Comparison of ENCODE assay signal across 9 mouse cellular contexts in the genomic region with DNA sequence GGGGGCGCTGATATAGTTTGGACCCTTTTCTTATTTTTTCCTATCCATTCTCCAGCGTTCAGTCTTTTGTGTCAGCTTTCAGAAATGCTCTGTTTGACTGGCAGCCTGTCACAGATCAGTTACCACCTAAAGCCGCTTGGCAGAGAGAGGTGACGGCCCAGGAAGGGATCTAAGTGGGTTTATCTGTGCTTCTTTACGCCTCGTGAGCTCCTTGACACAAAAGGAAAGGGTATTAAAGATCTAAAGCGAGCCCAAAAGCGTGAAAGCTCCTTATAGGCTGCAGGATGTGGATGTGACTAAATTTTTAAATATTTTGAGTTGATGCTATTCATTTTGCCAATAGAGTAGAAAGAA.
DNase-seq lines count a peak whose midpoint lies in the region; ATAC-seq and TF ChIP-seq lines count a peak whose summit lies in the region.
"Had no signal": no experiment of that assay in that cellular context is flagged by ENCODE, and none has a peak within 500 bp of the region (broad histone marks: within the 10 kb centered on the region; RNA-seq: fewer than 3 reads in every experiment).

No protein-coding gene starts in this region.

- no peaks in the 10 kb centered on the region for H3K36me3 ChIP-seq in kidney, postnatal 0 days (ENCODE audit: insufficient read depth, low read length)
- no peaks in the 10 kb centered on the region for H3K36me3 ChIP-seq in embryonic facial prominence, embryonic 14.5 days (ENCODE audit: control insufficient read depth, insufficient read depth, low read length)
- H3K36me3 ChIP-seq in intestine, postnatal 0 days (ENCODE audit: control insufficient read depth, insufficient read depth): no peaks in the 10 kb centered on the region

- no peak overlapping the region for H3K4me3 ChIP-seq in kidney, postnatal 0 days (replicated peaks; ENCODE audit: low read depth, low read length)
- peak overlapping the region; percentile 6; the same call in 1 of the 2 replicates for H3K4me3 ChIP-seq in embryonic facial prominence, embryonic 14.5 days (ENCODE audit: low read depth, low read length)
- no peak overlapping the region for H3K4me3 ChIP-seq in intestine, postnatal 0 days (ENCODE audit: low read depth, low read length)

- H3K4me2 ChIP-seq in kidney, postnatal 0 days (ENCODE audit: low read length): peak overlapping the region; percentile 30; the same call in 1 of the 2 replicates
- H3K4me2 ChIP-seq in embryonic facial prominence, embryonic 14.5 days (ENCODE audit: low read depth, low read length): peak overlapping the region; percentile 44
- H3K4me2 ChIP-seq in intestine, postnatal 0 days (replicated peaks; ENCODE audit: low read depth): 0 out of 2 replicates have a peak overlapping the region, but pooled peaks have one; percentile 3

- no peaks in the 10 kb centered on the region for H3K4me1 ChIP-seq in kidney, postnatal 0 days (replicated peaks; ENCODE audit: insufficient read depth, low read length)
- 0 out of 2 replicates have a peak, but pooled peaks cover 6% of the 10 kb centered on the region for H3K4me1 ChIP-seq in embryonic facial prominence, embryonic 14.5 days (ENCODE audit: control insufficient read depth, insufficient read depth, low read length)
- H3K4me1 ChIP-seq in intestine, postnatal 0 days (replicated peaks; ENCODE audit: control insufficient read depth, insufficient read depth, low read length): no peaks in the 10 kb centered on the region

- TF ChIP-seq CTCF in kidney, postnatal 0 days (IDR thresholded peaks at IDR 0.05; ENCODE audit: low read depth): no peak
- no peak for TF ChIP-seq CTCF in intestine, postnatal 0 days (IDR thresholded peaks at IDR 0.05; ENCODE audit: low read depth)

- no peak overlapping the region for H3K9ac ChIP-seq in kidney, postnatal 0 days (ENCODE audit: low read depth, low read length)
- H3K9ac ChIP-seq in embryonic facial prominence, embryonic 14.5 days (ENCODE audit: low read depth, low read length): no peak overlapping the region
- no peak overlapping the region for H3K9ac ChIP-seq in intestine, postnatal 0 days (ENCODE audit: low read depth, low read length)

- ATAC-seq in kidney, postnatal 0 days (replicated peaks; ENCODE audit: low FRiP score, low read depth): peak; percentile 7; the same call in 1 of the 2 replicates
- no peak for ATAC-seq in embryonic facial prominence, embryonic 14.5 days (ENCODE audit: low read depth)
- no peak for ATAC-seq in intestine, postnatal 0 days

- H3K27me3 ChIP-seq in kidney, postnatal 0 days (ENCODE audit: insufficient read depth, low read length): no peaks in the 10 kb centered on the region
- H3K27me3 ChIP-seq in embryonic facial prominence, embryonic 14.5 days (replicated peaks; ENCODE audit: control insufficient read depth, insufficient read depth, low read length): no peaks in the 10 kb centered on the region
- H3K27me3 ChIP-seq in intestine, postnatal 0 days (replicated peaks; ENCODE audit: control insufficient read depth, insufficient read depth, low read length): no peaks in the 10 kb centered on the region

- 12% methylated on average over 8 of the region's 8 CpGs for WGBS in kidney, postnatal 0 days
- 19% methylated on average over 8 of the region's 8 CpGs for WGBS in embryonic facial prominence, embryonic 14.5 days
- WGBS in intestine, postnatal 0 days: 18% methylated on average over 8 of the region's 8 CpGs

- intact Hi-C loops in left cerebral cortex, postnatal 36 days (cut with DNase I): no loop called here

- DNase-seq in kidney, postnatal 0 days (ENCODE audit: low spot score): no peak
- DNase-seq in kidney, postnatal 25 days: no peak
- DNase-seq in embryonic facial prominence, embryonic 14.5 days (ENCODE audit: low spot score): peak; percentile 45
- peak; percentile 75 for DNase-seq in retina, postnatal 1 day
- DNase-seq in adrenal gland, adult 8-10 months: no peak
- no peak for DNase-seq in gastrocnemius, postnatal 25 days
- DNase-seq in left cerebral cortex, postnatal 36 days (ENCODE audit: low spot score in 2 of 2): no peak
- DNase-seq: lung, adult 2 months had no signal

- no peak overlapping the region for H3K27ac ChIP-seq in kidney, postnatal 0 days
- H3K27ac ChIP-seq in embryonic facial prominence, embryonic 14.5 days (replicated peaks; ENCODE audit: low read depth, low read length): no peak overlapping the region
- no peak overlapping the region for H3K27ac ChIP-seq in intestine, postnatal 0 days (ENCODE audit: low read depth, low read length)

- H3K9me3 ChIP-seq in kidney, postnatal 0 days (replicated peaks; ENCODE audit: low read length): no peaks in the 10 kb centered on the region
- no peaks in the 10 kb centered on the region for H3K9me3 ChIP-seq in embryonic facial prominence, embryonic 14.5 days (ENCODE audit: control insufficient read depth, low read length)
- no peaks in the 10 kb centered on the region for H3K9me3 ChIP-seq in intestine, postnatal 0 days (ENCODE audit: control insufficient read depth)

Comparison
In these comparisons a context has a peak if more than half of its experiments do, and no peak if none do; other contexts are left out.
1. DNase-seq: peak in embryonic facial prominence, embryonic 14.5 days (single experiment) and retina, postnatal 1 day (single experiment); none in kidney, postnatal 0 days (single experiment), kidney, postnatal 25 days (0 of 2), adrenal gland, adult 8-10 months (single experiment), gastrocnemius, postnatal 25 days (single experiment) and left cerebral cortex, postnatal 36 days (0 of 2).
2. Peak in every context shown above with its lines, with median percentiles within 50 percentile points of each other: H3K4me2 ChIP-seq.